Mouse (Mus musculus) embryo, embryonic 11.5 days (tissue): ENCODE data around the gene Cirbp.
A peak's percentile ranks its signal among the peaks of the same experiment; 100 is the strongest.

Source experiments
- DNase-seq: peaks from one replicate; pipeline ENCODE4 v3.0.0-alpha.2; 2012; ENCODE audit warnings: low read depth, low spot score

The Cirbp gene

DNA sequence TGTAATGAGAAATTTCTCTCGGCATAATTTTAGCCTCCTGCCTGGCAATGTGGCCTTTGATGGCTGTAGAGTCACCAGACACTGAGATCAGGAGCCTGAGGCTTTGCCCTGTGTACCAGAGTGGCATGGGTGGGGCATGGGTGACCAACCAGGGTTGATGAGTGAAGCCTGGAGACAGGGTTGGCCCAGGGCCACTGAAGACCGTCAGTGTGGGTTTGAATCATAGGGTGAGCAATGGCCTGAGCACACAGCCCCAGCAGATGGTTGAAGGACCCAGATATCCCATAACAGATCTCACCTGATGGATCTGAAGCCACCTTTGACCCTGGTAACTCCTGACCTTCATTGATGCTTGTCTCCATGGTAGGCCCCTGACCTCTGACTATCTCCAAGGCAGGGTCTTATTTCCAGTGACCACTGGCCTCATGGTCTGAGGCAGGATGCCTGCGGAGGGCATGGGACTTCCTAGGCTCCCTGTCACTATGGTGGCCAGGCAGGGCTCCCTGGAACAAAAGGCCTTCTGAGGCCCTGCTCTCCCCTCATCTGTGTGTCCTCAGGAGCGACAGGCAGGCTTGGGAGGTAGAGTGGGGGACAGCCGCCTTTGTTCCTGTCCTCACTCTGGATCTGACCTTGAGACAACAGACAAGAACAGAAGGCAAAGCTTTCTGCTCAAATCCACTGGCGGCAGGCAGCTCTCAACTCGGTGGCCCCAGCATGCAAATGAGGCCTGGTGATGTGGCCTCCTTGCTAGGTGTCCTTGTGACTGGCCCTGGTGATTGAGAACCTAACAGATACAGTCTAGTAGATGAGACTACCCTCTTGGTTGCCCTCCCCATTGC lies 11.9 kb downstream of the Cirbp start:
- DNase-seq: no peak

DNA sequence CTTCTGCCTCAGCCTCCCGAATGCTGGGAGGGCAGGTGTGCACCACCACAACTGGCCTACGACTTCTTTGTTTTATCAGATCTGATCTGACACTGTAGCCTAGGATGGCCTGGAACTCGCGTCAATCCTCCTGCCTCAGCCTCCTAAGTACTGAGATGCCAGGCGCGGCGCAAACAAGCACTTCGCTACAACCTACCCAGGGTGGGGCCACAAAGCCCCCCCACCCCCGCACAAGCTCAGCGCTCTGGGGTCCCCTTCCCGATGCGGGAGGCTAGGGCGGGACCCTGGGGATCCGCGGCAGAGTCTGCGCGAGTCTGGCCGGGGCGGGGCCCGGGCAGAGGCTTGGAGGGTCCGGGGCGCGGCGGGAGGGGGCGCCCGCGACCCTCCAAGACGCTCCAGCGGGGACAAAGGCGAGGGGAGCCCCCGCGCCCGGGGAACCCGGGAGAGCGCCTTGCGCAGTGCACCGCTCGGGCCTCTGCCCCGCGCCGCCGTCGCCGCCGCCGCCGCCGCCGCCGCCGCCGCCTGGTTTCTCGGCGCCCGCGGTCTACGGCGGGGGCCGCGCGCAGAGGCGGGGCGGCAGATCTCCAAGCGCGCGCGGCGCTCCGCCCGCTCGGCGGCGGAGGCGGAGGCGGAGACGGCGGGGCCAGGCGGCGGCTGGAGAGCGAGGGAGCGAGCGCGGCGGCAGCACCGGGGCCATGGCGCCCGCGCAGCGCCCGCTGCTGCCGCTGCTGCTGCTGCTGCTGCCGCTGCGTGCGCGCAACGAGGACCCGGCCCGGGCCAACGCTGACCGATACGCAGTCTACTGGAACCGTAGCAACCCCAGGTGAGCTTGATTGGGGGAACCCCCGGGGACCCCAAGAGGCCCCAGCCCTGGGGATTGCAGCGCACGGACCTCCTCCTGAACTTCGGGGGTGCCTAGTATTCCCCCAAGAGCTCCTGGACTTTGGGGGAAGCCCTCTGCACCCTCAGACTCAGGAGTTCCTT lies 13.6 kb downstream of the Cirbp start, which contains the start of gene Efna2:
Gene Efna2 (plus strand): TSS at position 415 of the 984 bp plus-strand sequence.
- DNase-seq: peak; percentile 48

DNA sequence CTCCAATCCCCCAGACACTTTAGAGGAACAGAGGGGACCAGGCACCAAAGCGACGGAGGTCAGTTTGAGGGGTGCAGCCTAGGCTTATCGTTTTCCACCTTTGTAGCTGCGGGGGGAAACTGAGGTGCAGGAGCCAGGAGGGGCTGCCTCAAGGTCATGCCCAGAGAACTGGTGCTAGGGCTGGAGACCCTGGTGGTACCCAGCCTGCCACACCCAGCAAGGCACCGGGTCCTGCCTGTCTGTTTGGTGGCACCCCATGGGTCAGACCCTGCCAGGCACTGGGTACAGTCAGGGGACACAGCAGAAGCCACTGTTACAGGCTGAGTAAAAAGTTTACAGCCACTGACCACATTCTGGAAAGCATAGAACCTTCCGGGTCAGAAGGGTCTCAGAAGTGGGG lies 14.5 kb downstream of the Cirbp start:
- DNase-seq: no peak

DNA sequence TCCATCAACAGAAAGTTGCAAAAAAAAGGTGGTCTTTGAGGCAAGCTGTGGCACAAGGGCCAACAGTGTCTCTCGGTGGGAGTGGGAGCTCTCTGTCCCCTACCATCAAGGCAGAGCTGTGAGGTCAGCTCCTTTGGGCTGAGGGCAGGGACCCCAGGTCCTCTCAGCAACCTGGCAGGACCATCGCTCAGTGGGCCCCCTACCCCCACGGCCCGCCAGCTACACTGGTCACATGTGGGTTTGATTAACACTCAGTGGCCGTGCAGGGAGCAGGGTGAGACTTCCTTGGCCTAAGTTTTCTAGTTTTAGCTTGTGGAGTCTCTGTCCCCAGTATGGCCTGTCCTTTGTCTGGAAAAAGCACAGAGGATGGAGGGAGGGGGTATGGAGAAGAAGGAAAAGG lies 15.0 kb downstream of the Cirbp start:
- no peak for DNase-seq

DNA sequence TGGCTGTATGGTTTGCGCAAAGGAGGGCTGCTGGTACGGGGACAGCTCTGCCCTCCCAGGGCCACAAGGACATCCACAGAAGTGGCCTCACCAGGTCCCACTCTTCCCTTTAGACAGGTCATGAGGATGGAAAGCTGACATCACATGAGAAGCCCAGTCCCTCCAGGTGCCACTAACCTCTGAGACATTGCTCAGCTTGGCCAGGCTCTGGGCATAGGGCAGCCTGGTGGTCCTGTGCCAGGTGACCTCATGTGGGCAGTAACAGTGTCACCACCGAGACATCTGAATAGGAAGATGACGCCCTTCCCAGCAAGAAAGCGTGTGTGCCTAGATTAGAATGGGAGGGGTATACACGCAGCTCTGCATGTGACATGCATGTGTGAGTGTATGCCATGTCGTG lies 16.8 kb downstream of the Cirbp start:
- DNase-seq: no peak

DNA sequence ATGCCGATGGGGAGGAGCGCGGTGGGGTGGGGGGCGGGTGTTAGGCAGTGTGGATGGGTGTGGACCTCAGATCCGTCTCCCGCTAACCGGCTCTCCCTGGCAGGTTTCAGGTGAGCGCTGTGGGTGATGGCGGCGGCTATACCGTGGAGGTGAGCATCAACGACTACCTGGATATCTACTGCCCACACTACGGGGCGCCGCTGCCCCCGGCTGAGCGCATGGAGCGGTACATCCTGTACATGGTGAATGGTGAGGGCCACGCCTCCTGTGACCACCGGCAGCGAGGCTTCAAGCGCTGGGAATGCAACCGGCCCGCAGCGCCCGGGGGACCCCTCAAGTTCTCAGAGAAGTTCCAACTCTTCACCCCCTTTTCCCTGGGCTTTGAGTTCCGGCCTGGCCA lies 20.9 kb downstream of the Cirbp start:
- no peak for DNase-seq

DNA sequence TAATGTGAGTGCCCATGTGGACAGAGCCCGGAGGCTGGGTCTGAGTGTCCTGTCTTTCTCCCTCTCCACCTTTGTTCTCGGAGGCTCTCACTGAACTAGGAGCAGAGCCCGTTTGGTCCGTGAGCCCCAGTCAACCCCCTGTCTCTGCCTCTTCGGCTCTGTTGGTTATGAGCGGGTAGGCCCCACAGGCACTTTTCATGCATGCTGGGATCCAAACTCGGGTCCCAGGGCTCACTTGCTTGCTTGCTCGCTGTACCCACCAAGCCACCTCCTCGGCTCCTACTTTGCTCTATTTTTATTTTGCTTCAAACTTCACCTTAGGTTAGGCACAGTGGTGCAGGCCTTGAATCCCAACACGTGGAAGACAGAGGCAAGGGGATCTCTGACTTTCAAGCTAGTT lies 22.0 kb downstream of the Cirbp start:
- DNase-seq: no peak

DNA sequence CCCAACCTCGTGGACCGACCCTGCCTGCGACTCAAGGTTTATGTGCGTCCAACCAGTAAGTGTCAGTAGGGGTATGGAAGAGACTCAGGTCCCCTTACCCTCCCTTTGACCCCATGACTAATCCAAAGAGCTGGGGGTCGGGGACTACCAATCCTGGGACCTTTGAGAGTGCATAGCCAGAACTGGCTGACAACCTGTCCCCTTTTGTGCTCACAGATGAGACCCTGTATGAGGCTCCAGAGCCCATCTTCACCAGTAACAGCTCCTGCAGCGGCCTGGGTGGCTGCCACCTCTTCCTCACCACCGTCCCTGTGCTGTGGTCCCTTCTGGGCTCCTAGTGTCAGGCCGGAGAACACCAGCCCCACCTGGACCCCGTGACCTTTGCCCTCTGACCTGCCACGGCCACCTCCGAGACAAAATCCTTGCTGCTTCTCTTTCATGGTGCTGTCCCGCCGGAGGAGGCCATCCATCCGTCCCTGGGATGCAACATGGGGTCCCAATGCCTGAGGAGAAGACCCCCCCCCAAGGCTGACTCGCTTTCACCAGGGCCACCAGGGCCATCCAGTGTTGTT lies 22.8 kb downstream of the Cirbp start:
- no peak for DNase-seq

DNA sequence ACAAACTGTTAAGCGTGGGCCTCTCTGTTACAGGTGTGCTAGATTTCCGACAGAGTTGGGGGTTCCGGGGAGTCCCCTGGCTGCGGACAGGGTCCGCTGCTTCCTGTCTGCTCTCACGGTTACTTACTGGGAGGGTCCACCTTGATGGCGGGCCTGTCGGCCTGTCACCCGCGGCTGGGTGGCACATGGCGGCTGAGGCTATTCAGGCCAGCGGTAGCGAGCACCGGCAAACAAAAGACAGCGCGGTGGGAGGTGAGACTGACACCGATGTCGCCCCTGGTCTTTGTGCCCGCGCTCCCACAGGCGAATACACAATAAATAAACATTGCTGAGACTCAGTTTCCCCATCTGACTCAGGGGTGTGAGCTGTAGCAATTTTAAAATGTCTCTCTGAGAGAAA lies 24.2 kb downstream of the Cirbp start:
- no peak for DNase-seq

DNA sequence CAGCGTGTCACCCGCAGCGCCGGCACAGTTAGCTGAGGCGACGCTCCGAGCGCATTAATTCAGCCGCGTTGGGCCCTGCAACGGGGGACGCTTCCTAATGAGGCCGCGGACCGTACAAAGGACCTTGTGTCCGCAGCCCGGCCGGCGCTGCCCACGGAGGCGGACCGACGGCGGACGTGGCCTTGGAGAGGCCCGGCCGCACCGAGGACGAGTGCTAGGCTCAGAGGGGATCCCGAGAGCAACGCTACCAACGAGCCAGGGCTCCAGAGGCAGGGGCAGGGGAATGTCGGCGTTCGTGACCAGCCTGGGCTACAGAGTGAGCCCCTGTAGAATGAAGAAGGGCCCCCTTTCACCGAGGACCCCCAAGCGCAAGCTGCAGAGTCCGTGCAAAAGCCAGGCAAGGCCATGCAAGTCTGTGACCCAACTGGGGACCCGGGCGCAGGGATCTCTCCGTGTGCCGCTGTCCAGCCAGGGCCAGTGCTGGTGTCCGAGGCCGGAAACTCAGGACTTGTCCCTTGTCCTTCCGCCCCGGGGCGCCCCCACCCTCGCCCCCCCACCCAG lies 24.8 kb downstream of the Cirbp start:
- no peak for DNase-seq

DNA sequence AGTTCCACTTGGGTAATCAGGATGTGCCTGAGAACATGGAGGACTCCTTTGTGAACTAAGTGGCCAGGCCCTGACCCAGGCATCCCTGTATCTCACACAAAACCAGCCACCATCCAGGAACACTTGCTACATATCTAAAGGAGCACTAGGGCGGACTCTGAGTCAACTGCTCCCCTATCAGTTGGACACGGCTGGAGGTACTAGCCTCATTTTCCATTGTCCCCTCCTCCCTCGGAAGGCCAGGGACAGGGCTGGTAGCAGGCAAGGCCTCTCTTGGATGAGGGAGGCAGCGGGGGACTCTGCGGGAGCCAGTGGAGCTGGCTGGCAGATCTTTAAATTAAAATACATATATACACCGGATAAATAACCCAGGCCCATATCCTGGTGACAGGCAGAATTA lies 28.2 kb downstream of the Cirbp start:
- no peak for DNase-seq

DNA sequence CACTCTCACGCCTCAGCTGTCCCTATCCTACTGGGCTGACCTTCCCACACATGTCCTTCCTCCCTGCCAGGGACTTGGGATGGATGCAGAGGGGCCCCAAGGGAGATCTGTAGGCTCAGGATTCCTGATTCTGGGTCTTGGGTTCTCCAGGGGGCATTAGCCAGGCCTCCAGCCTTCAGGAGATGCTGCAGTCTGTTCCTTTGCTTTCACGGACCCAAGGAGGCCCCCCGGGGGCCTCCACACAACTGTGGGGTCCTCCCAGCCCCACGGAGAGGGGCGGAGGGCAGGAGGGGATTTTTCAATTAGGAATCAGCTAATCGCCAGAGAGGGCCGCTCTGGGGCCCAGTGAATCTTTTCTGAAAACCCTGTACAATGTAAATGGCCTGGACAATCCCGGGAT lies 28.7 kb downstream of the Cirbp start:
- no peak for DNase-seq

DNA sequence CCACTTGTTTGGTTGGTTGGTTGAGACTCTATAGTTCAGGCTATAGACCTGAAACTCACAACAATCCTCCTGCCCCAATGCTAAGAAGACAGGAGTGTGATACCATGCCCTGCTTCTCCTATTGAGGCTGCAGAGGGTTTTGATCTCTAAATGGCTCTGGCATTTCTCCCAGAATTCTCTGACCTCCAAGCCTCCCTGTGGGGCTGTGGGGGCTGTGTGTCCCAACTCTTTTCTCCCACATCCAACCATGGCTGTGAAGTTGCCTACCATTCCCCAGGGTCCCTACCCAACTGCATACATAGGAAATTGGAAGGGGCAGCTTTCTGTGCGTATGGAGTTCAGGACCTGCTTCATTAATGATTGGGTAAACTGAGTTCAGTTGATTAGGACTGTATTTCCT lies 30.4 kb downstream of the Cirbp start:
- no peak for DNase-seq

DNA sequence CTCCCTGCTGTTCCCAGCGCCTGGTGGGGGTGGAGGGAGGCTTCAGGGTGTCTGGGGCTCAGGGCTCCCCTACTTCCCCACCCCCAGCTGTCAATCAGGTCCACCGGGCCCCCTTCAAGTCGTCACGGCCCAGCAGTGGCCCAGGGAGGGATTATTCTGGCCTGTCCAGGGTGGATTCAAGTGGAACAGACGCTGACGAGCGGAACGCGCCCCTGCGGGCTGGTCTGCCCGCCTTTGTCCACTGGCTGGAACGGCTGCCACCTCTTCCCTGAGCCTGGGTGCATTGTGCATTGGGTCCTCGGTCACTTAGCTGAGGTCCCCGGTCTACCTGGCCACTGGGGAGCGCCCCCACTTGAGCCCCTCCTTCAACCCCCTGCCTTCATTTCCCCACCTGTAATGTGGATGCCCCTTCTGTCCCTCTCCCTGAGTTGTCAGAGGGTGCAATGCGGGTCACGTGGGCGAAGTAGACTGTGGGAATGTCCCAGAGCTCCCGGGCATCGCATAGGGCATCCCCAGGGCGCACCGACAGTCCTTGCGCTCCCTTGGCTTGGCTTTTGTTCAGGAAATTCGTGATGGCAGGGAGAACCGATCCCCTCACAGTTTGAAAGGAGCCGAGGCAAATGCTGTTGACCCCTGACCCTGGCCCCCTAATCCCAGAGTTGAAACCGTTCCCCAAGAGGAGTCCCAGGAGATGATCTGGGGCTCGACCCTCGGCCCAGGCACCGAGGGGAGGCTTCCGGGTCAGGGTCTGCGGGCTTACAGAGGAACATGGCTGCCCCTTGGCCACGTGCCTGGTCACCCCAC lies 31.2 kb downstream of the Cirbp start:
- DNase-seq: no peak

DNA sequence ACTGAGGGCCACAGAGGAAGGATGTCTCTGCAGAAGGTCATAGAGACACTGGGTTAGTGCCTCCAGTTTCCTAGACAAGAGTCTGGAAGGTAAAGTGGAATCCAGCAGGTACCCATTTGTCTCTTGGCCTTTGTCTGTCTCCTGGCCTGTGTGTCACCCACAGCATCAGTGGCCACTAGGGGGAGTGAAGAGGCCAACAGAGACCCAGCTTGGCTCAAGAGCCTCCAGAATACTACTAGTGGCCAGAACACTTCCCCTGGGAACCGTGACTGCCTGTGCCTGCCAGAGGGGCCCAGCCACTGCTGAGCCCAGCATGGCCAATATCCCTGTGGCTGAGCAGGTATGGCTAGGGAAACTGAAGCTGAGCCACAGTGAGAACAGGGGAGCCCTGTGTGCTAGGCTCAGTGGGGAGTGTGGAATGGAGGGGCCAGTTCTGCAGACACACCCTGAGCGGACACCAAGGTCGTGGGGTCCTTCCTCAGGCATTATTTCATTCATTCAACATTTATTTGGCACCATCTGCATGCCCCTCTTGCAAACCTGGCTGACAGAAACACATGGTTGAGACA lies 33.7 kb downstream of the Cirbp start:
- DNase-seq: peak; percentile 76

DNA sequence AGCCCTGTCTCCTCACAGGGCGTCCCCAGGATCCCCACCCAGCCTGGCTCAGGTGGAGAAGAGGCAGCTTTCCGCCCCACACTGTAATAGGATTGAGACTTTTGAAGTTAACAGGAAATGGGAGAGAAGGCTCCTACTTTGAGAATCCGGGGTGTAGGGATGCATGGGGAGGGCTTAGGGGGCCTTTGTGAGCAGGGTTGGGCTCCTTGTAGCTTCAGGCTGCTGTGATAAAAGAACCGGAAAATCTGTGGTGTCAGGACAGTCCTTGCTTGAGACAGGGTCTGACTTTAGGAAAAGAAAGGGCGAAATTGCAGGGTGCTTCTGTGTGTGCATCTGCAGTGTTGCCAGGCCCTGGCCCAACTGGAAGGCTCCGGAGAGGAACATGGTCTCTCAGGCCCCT lies 34.7 kb downstream of the Cirbp start:
- no peak for DNase-seq

DNA sequence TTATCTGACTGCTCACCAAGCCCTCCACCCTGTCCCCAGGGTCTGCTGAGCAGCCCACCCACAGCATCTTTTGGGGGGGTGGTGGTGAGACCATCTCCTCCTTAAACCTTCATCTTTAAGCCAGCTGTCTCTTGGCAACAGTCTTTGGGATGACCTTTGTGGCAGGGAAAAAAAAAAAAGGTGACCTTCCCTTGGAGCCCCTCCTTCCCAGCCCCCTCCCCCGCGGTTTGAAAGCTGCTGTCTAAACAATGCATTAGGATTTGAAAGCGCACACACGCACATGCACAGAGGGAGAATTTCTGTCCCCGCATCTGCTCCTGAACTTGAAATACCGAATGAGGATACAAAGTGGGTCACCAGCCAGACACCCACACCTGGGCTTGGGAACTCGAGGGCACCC lies 38.3 kb downstream of the Cirbp start:
- DNase-seq: no peak

DNA sequence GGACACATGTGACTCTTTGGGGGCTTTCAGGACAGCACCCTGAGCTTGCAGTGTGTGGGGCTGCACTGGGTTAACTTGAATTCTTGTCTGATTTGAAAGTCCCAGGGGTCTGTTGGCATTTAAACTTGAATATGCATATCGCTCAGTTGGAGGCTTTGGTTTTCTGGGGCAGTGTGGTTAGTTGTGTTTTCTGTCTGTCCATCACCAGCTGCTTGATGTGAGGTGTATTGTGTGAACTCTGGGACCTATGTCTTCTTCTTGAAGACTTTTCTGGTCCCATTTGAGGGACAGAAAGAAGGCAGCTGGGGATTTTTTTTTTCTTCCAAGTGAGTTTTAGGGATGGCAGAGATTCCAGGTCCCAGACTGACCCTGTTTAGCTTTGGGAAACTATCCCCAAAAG lies 41.4 kb downstream of the Cirbp start:
- DNase-seq: no peak

DNA sequence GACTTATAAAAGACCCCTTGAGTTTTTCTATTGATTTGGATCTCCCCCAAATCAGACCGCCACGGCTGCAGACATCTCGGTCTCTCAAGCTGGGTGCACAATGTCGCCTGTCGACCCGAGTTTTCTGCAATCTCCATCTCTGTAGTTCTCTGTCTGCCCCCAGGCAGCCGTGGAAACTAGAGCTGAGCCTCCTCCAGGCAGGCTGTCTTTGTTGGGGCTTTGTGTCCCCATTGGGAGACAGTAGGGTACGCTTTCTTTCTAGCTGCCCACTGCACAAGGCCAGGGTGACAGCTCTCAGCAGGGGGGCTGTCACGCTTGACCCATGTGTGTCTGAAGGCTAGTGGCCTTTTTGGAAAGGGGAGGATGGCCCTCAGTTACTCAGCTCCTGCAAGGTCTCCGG lies 41.9 kb downstream of the Cirbp start:
- no peak for DNase-seq

DNA sequence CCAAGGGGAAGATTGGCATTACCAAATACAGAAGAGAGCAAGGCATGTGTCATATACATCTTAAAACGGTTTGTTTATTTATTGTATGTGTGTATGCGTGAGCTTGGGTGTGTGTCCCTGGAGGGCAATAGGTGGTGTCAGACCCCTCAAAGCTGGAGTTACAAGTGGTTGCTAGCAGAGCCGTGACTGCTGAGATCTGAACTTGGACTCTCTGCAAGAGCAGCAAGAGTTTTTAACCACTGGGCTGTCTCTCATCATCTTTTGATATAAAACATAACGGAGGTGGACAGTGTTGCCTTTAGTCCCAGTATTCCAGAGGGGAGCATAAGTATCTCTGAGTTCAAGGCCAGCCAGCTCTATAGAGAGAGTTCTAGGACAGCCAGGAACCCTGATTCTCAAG lies 42.5 kb downstream of the Cirbp start:
- DNase-seq: no peak

DNA sequence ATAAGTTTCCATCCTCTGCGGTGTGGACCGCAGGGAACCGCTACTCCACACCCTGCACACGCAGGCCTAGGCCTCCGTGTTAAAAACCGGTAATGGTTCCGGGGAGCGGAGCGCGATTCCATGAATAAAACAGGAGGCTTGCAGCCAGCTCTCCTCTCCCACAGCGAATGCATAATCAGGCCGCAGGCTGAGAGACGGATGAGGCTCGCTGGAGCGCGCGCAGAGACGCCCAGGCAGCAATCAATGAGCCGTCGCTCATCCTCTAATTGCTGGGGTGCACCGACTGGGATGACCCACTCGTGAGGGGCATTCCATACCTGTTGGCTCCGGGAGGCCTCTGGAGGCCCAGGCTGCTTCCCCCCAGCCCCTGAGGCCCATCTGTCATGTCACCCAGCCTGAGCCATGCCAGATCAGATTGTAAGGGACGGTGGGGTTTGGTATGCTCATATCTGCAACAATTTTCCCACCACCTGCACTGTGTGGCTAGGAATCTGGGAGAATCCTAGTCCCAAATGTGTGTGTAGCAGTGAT lies 43.1 kb downstream of the Cirbp start:
- no peak for DNase-seq
